Mouse (Mus musculus) ES-E14 (cell line): ENCODE results near the gene Ap3d1.

Experiments
- CHD2 ChIP-seq: IDR thresholded peaks from 2 replicates; pipeline ENCODE4 v1.6.1; 2014; ENCODE audit warnings: mild to moderate bottlenecking, low read depth, low read length, inconsistent platforms
- HCFC1 ChIP-seq: IDR thresholded peaks from 2 replicates; pipeline ENCODE4 v1.6.1; 2012; ENCODE audit warnings: low read length, inconsistent platforms, borderline replicate concordance; ENCODE audit not compliant: insufficient read depth
- MAFK ChIP-seq: IDR thresholded peaks from 2 replicates; pipeline ENCODE4 v1.6.1; 2014; ENCODE audit warnings: mild to moderate bottlenecking, low read depth, low read length, inconsistent platforms; ENCODE audit not compliant: insufficient read depth
- ZC3H11A ChIP-seq: IDR thresholded peaks from 2 replicates; pipeline ENCODE4 v1.6.1; 2012; ENCODE audit warnings: low read depth, mild to moderate bottlenecking, inconsistent platforms, low read length, borderline replicate concordance

- TF ChIP-seq MAFK = no peak
- TF ChIP-seq HCFC1 = no peak
- TF ChIP-seq CHD2 = no peak
- no peak for TF ChIP-seq ZC3H11A
These were observed 37.0 kb downstream of the Ap3d1 start for GRCm38 (mm10) chr10:80705033-80705432.
